Mouse (Mus musculus): ENCODE measurements around the gene Pank4. TPM values are rescaled to one million over a fixed set of nuclear protein-coding genes. Genes with fewer than 3 reads are reported as not detected.

The Pank4 gene
- total RNA-seq (2021), result 10 to 100 TPM; 38.3 to 46.8 TPM
- long read RNA-seq, experiment 1, transcript Pank4-201 (19 exons, 2,508 nt), result major isoform, 33 of 67 reads
- long read RNA-seq, experiment 1, partial matches to known transcripts, result 12 of 67 reads
- long read RNA-seq, experiment 1, other reads (novel, unspliced or antisense), result 21 of 67 reads
- long read RNA-seq, experiment 2, transcript Pank4-201 (19 exons, 2,508 nt), result major isoform, 26 of 46 reads
- long read RNA-seq, experiment 2, partial matches to known transcripts, result 6 of 46 reads
- long read RNA-seq, experiment 2, other reads (novel, unspliced or antisense), result 14 of 46 reads

DNA sequence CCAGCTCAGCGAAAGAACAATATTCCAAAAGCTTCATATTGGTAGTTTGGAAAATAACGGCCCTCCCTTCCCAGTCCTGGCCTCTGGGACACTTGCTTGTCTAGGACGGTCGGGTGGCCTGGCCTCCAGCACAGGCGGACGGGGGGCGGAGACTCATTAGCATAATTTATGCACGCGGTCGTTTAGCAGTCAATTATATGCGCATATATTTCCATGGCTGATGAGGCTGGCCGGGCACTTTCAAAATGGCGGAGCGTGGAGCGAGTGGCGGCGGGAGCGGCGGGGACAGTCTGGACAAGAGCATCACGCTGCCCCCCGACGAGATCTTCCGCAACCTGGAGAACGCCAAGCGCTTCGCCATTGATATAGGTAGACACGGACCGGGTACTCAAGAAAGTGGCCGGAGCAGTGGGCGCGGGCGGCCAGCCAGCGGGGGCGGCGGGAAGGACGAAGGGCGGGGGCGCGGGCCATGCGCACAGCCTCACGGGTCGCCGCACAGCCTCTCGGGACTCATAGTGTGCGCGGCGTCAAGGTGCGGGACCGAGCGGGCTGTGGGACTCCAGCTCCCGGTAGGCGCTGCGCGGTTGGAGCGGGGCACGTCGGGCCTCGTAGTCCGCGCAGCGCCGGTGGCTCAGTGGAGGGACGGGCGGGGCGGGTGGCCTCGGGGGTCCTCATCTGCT, at the start of gene Pank4:
TSS of gene Pank4 (plus strand) at position 223 of the 680 bp plus-strand sequence.
- DNase-seq (ENCODE audit: low spot score in 2 of 2), result peak; percentile 90 to 94

DNA sequence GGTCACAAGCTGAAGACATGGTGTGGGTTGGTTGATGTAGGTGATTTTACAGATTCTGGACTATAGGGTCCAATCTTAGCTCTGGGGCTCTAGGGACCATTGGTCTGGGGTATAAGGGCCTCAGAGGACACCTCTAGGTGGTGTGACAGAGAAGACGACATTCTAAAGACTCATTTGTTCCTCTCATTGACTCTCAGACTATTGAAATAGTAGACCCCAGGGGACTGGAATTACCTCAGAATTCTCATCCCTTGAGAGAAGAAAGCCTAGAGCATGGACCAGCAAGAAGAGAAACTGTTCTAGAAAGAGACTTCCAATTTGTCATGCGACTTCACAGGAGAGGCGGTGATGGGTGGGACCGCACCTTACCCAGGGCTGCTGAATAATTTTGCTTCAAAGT, 49.7 kb upstream of the Pank4 start:
- no peak for DNase-seq (ENCODE audit: low spot score in 2 of 2)

DNA sequence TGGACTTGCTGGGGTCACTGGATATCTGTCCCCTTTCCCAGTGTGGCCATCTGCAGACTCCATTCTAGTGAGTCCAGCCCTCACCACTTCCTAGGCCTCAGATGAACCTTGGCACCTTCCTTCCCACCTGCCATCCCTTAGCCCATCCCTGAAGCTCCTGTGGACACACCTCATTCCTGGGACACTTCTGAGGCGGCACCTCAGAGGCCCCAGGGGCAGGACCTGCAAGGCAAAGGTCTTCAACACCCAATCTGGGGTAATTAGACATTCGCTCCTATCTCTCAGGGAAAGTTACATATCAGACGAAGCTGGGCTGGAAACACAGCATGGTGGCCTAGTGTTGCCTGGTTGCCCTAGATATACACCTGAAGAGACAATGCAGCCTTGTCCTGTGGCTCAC, 49.2 kb upstream of the Pank4 start:
- no peak for DNase-seq (ENCODE audit: low spot score in 2 of 2)

DNA sequence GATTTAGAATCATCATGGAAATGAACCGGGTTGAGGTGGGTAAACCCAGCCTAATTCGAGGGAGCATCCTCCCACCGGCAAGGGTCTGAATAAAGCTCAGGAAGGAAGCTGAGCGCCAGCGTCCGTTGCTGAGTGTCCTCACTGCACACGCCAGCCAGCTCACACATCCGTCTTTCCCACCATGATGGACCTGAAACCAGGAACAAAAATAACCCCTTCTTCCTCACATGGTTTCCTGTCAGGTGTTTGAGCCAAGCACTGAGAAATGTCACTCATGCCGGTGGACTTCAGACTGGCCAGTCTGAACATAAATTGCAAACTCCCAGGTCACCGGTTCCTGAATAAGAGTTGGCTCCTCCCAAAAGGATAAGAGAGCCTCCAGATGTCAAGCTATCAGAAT, 48.6 kb upstream of the Pank4 start:
- no peak for DNase-seq (ENCODE audit: low spot score in 2 of 2)

DNA sequence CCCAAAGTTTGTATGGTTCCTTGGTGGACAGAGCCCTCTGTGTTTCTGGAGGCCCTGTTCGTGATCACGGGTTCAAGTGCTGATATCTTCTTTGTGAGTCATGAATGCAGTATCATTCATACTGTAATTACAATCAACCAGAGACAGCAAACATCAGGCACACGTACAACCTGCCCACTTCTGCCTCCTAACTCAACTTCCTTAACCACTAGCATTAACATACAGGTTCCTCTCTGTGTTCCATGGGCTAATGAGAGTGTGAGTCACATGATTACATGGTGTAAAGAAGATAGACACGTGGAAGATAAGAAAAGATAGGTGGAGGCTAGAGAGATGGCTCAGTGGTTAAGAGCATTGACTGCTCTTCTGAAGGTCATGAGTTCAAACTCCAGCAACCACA, 47.3 kb upstream of the Pank4 start:
- DNase-seq (ENCODE audit: low spot score in 2 of 2), result no peak

DNA sequence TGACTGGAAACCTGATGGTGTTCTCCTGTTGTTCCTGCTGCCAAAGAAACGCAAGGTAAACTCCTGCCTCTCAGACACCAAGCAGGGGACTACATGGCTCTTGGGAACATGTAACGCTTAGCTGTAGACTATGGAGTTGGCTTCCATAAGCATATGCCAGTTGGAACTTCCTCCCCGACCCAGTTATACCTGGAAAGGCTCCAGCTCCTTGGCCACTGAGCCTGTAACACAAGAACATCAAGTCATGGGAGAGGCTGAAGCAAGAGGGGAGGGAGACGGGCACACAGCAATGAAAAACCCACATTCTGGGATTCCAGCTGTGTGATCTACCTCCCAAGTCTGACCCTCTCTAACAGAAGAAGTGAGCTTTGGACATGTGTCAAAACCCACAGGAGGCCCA, 41.6 kb upstream of the Pank4 start:
- DNase-seq (ENCODE audit: low spot score in 2 of 2), result no peak

DNA sequence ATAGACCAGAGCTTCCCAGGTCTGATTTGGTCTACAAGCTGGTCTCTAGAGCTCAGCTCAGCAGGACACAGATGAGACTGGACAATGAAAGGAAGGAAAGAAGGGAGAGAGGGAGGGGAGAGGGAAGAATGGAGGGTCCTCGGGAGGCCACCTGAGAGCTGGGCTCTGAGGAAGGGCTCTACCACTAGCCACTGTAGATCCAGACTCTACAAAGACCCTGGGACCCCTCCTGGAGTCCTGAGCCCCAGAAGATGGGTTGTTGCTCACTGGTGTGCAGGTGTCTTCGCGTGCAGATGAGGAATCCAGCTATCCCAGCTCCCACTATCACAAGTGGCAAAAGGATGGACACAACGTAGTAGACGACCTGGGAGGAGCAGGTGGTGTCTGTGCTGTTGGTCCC, 41.0 kb upstream of the Pank4 start:
- DNase-seq (ENCODE audit: low spot score in 2 of 2), result no peak

DNA sequence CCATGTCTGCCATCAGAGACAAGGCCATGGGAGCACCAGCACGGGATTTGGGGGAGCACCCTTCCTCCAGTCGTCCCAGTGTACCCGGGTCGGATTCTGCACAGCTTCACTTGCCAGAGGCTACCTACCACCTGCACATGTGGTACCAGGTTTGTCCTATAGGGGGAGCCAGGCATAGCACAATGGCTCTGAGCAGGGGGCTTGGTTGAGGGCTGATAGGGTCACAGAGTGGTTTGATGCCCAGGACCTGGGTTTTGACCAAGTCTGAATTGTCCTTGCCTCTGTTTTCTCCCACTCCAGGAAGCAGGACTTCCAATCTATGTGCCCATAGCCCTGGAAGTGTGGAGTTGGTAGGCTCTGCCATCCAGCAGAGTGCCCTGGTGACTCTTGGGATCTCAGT, 38.5 kb upstream of the Pank4 start:
- no peak for DNase-seq (ENCODE audit: low spot score in 2 of 2)

DNA sequence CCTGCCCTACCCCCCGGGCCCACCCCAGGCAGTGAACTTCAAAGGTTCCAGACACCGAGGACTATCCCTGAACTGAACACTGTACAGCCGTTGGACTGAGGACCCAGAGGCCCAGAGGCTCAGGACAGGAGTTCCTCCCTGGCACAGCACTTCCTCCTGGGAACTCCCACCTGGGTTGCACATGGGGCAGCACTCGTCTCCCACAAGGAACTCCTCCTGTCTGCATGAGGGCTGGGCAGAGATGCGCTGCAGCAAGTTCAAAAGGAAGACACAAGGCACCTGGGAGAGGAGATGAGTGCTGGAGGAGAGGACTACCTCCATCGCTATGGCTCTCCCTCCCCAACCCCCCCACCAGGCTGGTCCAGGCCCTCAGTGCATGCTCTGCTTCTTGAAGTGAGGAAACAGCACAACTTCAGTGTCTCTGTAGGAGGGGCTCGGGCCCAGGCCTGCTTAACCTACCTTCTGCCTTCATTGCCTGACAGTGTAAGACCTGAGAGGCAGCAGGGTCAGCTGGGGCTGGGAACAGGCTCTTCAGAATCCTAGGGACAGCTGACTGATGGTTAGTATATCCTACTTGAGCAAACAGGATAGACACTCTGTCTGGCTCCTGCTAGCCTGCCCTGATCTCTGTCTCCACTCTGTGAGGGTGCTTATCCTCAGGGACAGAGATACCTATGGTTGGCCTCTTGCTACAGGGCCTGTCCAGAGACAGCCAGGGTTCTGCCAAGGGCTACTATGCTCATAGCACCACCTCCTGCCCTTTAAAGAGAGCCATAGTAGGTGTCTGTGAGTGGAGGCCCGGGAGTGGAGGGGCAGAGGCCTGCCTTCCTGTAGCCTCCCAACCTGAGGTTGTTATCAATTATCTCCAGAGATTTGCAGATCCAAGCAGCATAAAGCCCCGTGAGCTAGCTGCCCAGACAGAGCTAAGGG, 36.7 kb upstream of the Pank4 start:
- no peak for DNase-seq (ENCODE audit: low spot score in 2 of 2)

DNA sequence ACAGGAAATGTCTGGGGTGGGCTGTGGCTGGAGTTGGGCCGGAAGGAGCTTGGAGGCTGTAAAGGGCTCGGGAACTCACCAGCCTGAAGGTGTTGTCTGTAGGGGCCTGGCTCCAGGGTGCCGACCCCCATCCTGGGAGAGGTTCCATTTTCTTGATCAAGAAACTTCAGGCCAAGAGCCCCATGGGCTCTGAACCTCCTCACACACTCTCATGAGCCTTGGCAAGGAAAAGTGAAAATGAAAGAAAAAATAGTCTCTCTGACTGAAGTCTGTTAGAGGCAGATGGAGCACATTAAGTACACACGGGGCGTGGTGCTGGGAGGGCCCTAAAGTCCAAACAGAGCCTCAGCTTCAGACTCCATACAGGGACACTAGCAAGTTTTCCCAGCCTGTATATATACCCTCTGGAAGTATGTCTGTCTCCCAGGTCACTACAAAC, 36.0 kb upstream of the Pank4 start:
- DNase-seq (ENCODE audit: low spot score in 2 of 2), result no peak

DNA sequence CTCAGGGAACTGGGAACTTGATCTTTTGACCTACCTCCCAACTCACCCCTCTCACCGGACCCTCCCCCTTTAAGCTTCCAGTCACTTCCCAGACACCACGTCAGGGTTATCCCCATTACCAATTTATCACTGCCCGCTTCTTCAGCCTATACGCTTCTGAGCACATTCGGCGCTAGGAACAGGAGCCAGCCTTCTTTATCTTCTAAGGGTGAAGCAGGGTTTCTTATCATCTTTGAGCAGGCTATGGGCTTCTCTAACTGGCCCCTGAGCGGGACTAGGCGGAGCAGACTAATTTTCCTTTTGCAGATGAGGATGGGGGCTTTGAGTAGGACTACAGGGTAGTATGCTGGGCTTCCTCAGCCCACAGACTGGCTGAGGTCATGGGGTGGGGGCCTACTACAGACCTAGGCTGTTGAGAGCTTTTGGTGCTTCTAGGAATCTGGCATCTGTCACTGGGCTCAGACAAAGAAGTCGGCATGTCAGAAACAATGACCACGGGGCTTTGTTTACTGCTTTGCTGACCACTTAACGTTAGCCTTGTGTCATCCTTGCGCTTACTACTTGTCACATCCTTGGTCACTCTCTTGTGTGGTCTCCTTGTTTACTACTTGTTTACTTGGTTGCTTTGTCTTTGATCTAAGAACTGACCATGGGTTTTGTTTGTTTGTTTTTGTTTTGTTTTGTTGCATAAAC, 35.4 kb upstream of the Pank4 start, which contains the start of gene Tnfrsf14:
TSS of gene Tnfrsf14 (minus strand) at position 169 of the 693 bp plus-strand sequence.
- DNase-seq (ENCODE audit: low spot score in 2 of 2), result no peak

DNA sequence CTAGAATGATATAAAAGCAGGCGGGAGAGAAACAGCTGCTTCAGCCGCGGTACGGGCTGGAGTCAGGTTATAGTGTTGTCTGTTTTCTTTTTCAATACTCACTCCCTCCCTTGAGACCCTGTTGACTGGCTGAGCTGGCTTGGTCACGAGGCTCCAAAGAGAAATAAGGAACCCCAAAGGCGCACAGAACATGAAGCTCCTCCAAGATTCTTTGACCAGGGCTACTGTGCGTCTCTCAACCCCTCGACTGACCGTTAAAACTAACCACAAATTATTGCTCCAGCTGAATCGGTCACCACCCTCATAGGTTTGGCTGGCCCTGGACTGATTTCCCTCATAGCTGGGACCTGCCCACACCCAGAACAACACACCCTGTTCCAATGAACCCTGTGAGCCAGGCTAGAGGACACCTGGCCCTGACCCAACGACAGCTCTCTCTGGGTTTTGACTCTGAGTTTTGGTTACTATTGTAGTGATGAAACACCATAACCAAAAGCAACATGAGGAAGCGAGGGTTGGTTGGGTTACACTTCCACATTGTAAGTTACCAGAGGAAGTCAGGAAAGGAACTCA, 34.7 kb upstream of the Pank4 start:
- no peak for DNase-seq (ENCODE audit: low spot score in 2 of 2)

DNA sequence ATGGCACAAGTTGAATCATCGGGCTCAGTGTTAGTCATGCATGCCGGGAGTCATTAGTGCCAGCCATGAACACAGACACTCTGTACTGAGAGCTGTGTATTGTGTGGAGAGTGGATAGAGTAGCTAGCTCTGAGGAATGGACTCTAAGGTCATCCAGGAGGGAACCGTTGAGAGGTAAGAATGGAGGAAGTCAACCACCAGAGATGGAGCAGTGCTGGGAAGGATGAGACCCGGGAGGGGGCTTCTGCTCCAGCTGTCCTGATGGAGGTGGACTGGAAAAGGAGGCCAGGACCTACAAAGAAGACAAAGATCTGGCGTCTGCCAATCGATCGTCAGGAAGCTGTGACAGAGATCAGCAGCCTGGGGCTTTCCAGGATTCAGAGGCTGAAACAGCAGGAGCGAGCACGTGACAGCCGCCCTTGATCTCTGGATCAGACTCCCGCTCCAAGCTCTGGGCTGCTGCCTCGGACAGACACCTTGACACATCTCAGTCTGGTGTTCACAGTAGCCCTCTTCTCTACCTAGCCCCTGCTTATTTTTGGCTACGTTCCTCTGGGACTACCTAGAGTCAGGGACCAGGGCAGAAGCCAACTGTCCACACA, 30.5 kb upstream of the Pank4 start:
- no peak for DNase-seq (ENCODE audit: low spot score in 2 of 2)

DNA sequence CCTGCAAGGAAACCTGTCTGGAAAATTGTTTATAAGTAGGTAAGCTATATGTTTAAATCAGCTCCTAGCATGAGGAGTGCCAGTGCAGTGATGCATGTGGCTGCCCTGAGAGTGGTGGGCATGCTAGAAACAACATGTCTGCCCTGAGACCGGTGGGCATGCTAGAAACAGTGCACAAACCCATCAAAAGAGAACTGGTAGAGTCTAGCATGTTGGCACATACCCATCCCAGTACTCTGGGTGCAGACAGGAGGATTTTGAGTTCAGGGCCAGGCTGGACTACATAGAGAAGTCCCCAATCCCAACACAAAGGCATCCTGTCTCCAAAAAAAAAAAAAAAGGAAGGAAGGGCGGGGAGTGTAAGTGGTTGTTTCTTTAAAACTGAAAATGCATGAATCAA, 29.1 kb upstream of the Pank4 start:
- no peak for DNase-seq (ENCODE audit: low spot score in 2 of 2)

DNA sequence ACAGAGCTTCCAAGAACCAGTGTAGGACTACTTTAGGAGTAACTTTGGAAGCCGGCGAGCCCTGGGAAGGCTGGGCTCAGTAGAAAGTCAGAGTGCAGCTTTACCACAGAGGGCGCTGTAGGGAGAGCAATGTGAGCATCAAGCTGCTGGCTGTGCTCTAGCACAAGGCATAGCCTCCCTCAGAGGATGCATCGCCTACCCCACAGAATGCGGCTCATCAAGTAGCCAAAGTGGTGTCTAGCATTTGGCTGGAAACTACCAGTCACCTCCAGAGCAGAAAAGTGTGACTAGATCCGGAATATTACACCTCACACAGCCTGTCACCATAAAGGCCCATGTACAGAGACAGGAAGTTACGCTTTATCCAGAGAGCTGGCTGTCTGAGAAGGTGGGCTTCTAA, 28.1 kb upstream of the Pank4 start:
- no peak for DNase-seq (ENCODE audit: low spot score in 2 of 2)

DNA sequence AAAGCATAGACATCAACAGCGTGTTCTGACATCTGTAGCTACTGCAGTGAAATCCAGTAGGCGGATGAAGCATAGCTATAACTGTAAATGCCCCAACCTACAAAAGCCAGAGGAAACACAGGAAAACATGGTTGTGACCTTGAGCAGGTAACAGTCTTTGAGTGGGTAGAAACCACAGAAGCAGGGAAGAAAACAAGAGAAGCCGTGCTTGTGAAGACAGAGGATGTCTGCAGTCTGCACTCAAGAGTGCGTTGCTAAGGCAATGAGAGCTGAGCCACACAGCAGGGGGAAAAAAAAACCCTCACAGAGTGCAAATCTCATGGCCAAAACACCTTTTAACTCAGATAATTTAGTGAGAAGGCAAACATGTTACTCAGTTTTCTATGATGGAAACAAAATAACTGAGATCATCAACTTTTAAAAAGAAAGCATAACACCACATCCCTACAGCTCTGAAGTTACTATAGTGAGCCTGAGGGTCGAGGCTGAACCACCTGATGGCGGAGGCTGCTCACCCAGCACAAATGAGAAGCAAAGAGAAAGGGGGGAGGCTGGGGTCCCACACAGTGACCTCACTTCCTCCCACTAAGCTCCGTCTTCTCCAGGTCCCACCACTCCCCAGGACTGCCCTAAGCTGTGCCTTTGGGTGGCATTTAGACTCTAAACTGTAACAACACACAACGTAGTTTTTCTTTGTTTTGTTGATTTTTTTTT, 27.2 kb upstream of the Pank4 start:
- no peak for DNase-seq (ENCODE audit: low spot score in 2 of 2)

DNA sequence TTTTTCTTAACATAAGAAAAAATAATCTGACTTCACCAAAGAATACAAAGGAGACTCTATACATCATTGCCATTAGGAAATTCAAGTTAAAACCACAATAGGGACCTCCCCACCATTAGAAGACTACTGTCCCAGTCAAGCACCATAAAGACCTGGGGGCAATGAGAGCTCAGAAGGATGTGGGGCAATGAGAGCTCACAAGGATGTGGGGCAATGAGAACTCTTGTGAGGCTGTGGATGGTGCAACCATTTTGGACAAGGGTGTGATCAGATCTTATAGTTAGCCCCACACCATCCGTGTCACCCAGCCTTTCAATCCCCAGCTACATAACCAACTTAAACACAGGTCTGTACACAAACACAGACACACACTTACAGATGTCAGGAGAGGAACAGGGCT, 26.2 kb upstream of the Pank4 start:
- no peak for DNase-seq (ENCODE audit: low spot score in 2 of 2)

DNA sequence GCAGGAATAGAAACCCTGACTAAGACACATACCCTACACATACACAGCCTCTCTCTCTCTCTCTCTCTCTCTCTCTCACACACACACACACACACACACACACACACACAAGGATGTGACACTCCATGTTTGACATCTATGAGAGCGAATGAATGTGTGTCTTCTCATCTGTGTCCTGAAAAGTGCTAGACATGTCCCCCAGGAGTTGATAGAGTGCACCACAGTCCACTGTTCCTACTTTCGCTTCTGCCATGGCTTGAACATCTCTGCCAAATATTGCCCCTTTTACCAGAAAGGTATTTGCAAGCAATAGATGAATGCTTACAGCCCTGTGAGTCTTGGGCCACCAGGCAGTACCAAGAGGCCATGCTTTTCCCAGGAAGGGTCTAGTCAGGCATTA, 23.8 kb upstream of the Pank4 start:
- DNase-seq (ENCODE audit: low spot score in 2 of 2), result no peak

DNA sequence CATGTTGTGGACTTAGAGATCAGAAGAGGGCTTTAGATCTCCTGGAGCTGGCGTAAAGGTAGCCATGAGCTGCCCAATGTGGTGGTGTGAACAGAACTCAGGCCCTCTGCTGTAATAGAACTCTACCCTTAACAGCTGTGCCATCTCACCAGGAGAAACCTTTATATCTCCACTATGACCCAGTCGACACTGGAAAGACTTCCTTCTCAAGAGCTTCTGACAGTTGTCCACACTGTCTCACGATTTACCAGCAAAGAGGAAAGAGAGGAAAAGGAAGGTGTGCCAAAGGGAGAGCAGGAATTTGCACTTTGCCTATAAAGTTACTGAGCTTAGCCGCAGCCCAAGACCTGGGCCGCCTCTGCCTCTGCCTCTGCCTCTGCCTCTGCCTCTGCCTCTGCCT, 22.1 kb upstream of the Pank4 start:
- no peak for DNase-seq (ENCODE audit: low spot score in 2 of 2)
